Mouse (Mus musculus) layer of hippocampus, adult 9-10 months (tissue): ENCODE results near the gene Homer3.

Experiments
- DNase-seq: peaks from one replicate; pipeline ENCODE4 v3.0.0; 2022; ENCODE audit warnings: low spot score

Homer3 gene

GRCm38 (mm10) chr8:70284421-70284820, 1.8 kb downstream of the Homer3 start:
- DNase-seq = no peak

GRCm38 (mm10) chr8:70285304-70285703, 2.7 kb downstream of the Homer3 start:
- DNase-seq = no peak

GRCm38 (mm10) chr8:70286737-70287136, 4.1 kb downstream of the Homer3 start:
- DNase-seq = no peak

- no peak for DNase-seq
These were observed 11.4 kb downstream of the Homer3 start for GRCm38 (mm10) chr8:70293988-70294405.

GRCm38 (mm10) chr8:70300881-70301280, 18.3 kb downstream of the Homer3 start:
- no peak for DNase-seq

GRCm38 (mm10) chr8:70302358-70302890, 19.8 kb downstream of the Homer3 start, which contains the start of the genes Ddx49 and Cope:
Gene Ddx49, minus strand, starts transcription at chr8:70302489.
Gene Cope, plus strand, starts transcription at chr8:70302518.
- DNase-seq = peak; percentile 91

GRCm38 (mm10) chr8:70302901-70303300, 20.3 kb downstream of the Homer3 start:
- no peak for DNase-seq

- no peak for DNase-seq
These were observed 26.7 kb downstream of the Homer3 start for GRCm38 (mm10) chr8:70309311-70309710.

GRCm38 (mm10) chr8:70313399-70313798, 30.8 kb downstream of the Homer3 start:
- DNase-seq = no peak

- DNase-seq = no peak
These were observed 33.2 kb downstream of the Homer3 start, which contains the start of gene Cers1 for GRCm38 (mm10) chr8:70315624-70316510. Gene Cers1, plus strand, starts transcription at chr8:70315775.

GRCm38 (mm10) chr8:70316511-70317504, 34.2 kb downstream of the Homer3 start:
- DNase-seq = no peak

- DNase-seq = no peak
These were observed 35.2 kb downstream of the Homer3 start for GRCm38 (mm10) chr8:70317872-70318271.

- no peak for DNase-seq
These were observed 41.1 kb downstream of the Homer3 start for GRCm38 (mm10) chr8:70323716-70324115.

- DNase-seq = no peak
These were observed 44.9 kb downstream of the Homer3 start for GRCm38 (mm10) chr8:70327512-70327911.

- no peak for DNase-seq
These were observed 46.7 kb downstream of the Homer3 start, which contains the start of gene Gdf1 for GRCm38 (mm10) chr8:70329124-70329834. Gene Gdf1, plus strand, starts transcription at chr8:70329817.

- no peak for DNase-seq
These were observed 47.5 kb downstream of the Homer3 start for GRCm38 (mm10) chr8:70329835-70330740.

GRCm38 (mm10) chr8:70330741-70331364, 48.2 kb downstream of the Homer3 start:
- no peak for DNase-seq

GRCm38 (mm10) chr8:70331526-70331925, 48.9 kb downstream of the Homer3 start:
- no peak for DNase-seq

GRCm38 (mm10) chr8:70332070-70332877, 49.6 kb downstream of the Homer3 start:
- no peak for DNase-seq
